Mouse (Mus musculus): ENCODE results near the gene Itga11.

The Itga11 gene

DNA sequence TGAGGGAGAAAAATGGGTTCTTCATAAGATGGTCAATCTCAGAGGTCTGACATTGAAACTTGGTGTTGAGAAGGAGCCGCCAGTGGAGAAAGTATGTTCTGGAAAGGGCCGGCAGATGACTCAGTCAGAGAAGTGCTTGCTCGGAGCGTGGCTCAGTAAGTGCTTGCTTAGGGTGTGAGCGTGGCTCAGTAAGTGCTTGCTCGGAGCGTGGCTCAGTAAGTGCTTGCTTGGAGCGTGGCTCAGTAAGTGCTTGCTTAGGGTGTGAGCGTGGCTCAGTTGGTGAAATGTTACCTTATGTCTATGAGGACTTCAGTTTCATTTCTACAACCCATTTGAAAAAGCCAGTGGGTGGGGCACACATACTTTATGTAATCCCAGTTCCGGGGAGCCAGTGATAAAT lies 12.1 kb downstream of the Itga11 start:
- DNase-seq = no peak

DNA sequence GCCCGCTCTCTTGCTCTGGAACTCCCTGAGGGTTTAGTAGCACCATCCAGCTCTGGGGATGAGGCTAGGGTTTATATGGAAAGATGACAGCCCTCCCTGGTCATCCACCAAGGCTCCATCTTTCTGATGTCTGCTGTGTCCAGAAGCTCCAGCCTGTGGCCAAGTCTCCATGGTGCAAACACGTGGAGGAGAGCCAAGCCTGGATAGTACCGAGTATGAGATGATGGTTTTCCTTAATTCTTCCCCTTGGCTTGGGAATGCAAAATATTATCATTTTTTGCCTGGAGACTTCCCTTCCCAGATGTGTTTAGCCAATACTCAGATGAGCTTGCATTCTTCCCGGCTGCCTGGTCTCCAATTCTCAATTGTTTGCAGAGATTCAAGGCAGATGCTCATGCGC lies 16.4 kb downstream of the Itga11 start:
- DNase-seq = no peak

DNA sequence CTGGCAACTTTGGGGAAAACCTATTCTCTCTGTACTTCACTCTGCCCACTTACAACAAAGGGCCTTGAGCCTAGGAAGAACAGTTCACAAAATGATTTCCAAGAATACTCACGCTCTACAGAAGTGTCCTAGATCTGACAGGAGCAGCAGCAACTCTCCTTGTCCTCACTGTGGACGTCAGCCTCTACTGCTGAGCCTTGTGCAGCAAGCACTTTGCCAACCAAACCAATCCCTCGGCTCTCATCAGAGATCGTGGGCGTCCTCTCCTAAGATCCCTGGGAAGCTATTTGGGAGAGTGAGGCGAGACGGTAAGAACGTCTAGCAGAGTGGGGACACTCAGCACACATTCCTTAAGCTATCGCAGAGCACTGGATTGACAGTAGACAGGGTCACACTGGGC lies 17.6 kb downstream of the Itga11 start:
- no peak for DNase-seq

DNA sequence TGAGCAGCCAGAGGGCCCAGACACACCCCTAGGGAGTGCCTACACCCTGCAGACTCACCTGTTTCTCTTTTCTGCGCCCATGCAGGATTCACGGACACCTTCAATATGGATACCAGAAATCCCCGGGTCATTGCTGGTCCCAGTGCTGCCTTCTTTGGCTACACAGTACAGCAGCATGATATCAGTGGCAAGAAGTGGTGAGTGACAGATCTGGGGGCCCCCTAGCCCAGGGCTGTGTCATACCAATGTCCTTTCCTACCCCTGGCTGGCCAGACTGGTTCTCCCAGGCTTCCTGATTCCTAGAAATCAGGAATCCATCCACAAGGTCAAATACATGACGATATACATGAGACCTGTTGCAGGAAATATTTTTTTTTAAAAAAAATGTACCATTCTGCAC lies 19.2 kb downstream of the Itga11 start:
- no peak for DNase-seq

DNA sequence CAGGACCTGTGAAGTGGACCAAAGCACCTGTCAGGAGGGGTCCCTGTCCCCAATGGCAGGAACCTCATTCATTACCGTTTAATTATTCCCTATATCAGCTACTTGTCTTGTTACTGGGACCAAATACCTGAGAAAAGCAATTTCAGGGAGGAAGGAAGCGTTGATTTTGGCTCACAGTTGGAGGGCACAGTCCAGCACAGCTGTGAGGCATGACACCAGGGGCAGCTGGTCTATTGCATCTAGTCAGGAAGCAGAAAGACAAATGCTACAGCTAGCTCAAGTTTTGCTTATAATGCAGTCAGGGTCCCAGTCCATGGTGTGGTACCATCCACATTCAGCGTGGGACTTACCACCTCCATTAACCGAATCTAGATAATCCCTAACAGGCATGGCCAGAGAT lies 29.6 kb downstream of the Itga11 start:
- DNase-seq = no peak

DNA sequence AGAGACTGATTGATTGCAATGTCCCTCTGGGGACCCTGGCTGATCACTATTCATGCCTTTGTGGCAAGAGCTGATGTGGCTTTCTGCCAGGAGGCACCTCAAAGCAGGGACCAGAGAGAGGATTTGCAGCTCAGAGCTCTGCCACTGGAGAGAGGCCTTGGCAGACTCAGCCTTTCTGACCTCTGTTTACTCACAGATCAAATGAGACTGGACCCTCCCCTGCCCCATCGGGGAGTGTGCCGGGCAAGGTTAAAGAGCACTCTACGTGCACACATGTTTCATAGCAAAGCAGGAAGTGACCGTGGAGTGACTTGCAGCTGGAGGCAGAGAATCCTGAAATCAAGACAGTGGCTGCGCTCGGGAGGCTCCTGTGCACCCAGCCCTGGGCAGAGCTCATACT lies 30.2 kb downstream of the Itga11 start:
- DNase-seq = no peak

DNA sequence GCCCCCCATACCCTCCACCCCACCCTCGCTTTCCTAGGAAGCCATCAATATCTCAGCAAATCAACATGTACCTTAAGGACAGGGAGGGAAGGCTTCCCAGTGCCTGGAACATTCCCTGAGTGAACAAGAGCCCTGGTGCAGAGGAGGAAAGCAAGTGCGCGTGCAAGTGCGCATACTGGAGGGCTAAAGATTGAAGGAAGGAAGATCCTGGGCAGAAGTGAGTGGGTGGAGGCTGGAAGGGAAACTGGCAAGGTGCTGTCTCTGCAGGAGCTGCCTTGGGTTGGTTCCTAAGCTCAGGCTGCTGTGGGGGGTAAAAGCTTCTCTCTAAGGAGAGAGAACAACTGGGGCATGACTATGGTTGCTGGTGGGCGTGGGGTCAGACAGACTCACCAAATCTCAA lies 32.4 kb downstream of the Itga11 start:
- no peak for DNase-seq

DNA sequence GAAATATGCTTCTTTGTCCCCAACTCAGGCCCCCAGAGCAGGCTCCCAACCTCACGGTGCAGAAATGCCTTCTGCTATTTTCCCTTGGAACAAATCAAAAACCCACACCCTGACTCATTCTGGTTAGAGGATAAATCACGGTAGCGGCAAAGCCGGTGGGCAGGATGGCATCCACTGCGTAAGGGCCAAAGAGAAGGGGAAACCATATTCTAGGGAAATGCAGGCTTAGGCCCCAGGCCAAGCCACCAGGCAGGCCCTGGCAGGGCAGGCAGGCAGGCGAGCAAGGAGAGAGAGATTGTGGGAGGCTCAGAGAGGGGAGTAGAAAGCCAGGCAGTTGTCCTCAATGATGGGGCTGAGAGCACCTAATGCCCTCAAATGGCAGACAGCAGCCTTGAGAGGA lies 34.7 kb downstream of the Itga11 start:
- DNase-seq = no peak

DNA sequence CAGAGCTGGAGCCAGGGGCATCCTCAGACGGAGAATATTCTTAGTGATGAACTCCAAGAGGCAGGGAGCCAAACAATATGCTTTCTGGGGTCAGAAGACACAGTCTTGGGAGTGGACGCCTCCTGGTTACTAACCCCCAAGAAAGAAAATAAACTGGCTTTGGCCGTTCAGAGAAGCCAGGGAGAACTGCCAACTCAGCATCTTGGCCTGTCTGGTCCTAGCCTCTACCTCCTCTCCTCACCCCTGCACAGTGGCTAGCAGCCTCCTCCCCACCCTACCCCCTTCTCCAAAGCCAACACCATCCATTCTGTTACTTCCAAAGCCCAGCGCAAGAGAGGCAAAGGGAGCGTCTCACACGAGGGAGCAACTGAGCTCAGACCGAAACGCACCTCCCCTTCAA lies 35.4 kb downstream of the Itga11 start:
- DNase-seq = no peak

DNA sequence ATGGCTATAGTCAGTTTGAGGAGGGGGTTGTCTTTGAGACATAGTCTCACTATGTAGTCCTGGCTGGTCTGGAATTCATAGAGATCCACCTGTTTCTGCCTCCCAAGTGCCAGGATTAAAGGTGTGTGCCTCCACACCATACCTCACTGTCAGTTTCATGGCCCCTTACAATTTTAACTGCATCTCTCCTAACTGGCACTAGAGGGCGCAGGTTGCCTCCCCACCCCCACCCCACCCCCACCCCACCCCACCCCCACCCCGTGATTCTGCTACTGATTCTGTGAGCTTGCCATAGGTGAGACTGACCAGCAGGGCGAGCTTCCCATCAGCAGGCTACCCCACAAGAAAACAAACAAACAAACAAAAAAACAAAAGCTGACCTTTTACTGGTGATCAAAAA lies 36.7 kb downstream of the Itga11 start:
- no peak for DNase-seq

DNA sequence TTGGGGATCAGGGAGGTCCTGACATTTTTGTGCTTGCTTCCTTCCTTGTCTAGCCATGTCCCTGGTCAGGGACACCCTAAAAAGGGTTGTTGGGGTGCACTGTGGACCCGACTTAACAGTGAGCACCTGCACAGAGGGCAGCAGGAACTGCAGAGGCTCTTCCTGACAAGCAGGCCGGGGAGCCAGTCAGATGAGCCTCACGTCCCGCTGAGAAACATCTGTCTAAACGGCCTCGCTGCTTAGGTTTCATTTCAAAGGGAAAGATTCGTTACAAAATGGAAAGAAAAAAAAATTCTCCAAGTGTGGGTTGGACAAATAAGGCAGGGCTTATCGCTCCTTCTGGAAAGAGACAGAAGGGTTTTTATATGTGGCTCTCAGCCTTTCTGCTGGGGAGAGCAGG lies 40.4 kb downstream of the Itga11 start:
- DNase-seq = no peak

DNA sequence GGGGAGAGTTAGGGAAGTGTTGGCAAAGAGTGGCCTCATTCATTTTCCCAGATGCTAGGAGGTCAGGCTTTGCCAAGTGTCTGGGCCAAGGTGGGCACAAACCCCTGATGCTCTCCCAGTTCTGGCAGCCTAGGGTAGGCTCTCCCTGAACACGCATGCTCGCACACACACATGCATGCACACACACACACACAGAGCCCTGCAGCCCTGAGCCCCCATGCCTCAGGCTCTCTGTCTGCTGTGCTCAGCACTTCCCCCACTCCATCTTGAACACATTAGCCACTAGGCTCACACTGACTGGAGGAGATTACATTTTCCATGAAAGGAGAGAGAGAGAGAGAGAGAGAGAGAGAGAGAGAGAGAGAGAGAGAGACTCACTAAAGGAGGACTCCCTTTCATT lies 44.2 kb downstream of the Itga11 start:
- no peak for DNase-seq

DNA sequence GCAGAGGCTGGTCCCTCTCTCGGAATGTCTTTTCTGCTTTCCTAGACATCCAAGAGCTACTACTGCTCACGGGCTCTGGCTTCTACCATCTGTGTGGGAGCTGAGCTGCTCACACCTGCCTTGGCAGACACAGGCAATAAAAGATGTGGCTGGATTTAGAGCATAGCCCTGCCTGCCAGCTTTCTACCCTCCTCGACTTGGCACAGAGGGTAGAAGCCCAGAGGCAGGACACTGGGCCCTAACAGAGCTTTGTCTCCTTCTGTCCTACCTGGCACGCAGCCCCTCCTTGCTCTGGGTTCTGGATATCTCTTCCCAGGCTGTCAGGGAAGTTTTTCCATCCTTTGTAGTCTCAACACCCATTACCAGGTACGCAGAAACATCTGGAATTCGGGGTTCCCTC lies 45.1 kb downstream of the Itga11 start:
- DNase-seq = peak; percentile 42

DNA sequence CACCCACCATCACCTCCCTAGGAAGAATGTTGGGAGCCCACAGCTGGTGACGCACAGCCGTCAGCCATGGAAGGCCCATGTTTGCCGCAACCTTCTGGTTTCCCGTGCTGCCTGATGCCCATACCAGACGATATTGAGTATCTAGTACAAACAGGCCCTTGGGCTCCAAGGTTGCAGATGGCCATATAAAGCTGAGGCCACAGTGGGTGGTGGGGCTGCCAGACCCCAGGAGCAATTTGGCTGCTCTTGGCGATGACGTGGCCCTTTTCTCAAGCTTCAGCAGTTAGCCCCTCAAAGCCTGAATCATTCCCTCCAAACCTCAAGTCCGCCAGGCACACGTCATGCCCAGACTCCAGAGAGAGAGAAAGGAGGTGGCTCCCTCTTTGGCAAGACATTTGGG lies 46.5 kb downstream of the Itga11 start:
- DNase-seq = no peak

DNA sequence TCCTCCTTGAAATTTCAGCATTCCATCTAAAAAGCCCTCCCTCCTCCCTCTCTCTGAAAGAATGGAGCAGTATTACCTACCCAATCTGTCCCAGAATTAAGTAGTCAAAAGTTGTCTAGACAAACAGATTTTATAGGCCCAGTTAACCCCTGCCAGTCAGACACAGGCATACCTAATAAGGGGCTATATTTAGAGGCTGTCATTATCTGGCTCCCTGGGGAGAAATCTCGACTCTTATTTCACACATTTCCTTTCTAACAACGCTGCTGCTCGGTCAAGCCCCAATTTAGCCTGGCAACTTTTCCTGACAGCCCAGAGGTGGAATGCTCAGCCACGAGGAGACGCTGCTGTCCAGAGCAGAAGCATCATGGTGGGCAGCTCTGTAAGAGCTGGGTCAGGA lies 47.6 kb downstream of the Itga11 start:
- DNase-seq = no peak

DNA sequence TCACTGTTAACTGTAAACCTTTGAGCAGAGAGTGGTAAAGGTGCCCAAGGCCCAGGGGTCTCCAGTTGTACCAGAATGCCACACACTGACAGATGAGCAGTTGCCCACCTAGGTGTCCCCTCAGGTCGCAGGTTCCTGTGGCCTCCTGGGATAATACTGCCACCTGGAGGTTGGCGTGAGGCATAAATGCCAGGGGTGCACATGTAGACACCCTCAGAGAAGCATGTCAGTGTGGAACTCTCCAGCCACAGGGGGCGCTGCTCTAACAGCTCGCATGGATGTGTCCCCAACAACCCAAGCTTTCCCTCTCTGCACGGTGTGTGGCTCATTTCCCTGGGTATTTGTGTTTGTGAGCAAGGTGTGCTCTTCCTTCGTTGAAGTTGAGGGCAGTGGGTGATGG lies 48.8 kb downstream of the Itga11 start:
- no peak for DNase-seq

DNA sequence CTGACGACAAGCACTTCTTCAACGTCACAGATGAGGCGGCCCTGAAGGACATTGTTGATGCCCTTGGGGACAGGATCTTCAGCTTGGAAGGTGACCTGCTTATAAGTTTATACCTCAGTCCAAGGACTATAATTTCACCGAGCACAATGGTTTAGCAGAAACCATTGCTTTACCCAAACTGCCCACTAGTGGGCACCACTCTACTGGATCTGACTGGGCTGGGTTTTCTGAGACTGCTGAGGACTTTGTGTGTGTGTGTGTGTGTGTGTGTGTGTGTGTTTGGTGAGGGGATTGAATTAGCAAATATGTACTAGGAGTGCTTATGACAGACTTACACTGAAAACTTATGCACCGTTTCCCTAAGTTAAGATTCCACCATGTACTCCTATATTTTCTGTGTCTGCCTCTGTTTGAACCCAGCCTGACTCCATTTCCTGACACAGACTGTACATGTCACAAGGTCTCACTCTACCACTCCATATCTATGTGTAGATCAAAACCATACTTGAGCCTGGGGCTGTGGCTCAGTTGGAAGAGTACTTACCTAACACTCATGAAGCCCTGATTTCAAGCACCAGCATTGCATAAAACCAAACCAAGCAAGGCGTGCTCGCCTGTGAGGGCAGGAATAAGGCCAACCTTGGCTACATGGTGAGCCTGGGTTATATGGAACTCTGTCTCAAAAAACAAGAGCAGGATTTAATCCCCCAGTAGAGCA lies 67.1 kb downstream of the Itga11 start:
- DNase-seq = no peak

DNA sequence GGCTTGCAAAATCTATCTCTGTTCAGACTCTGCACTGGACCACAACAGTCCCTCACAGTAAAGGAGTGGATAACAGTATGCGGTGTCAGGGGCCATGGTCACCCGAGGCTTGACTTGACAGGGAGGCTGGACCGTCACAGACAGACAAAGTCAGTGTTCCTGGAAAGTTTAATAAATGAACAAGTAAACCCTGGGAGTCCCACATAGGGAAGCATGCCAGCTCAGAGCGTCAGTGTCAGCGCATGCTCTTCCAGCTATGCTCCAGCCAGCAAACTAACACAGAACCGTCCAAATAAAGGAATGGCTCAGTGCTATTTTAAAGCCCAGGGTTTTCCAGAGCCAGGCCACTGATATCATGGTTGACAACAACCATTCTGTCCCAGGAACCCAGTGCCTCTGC lies 69.0 kb downstream of the Itga11 start:
- no peak for DNase-seq

DNA sequence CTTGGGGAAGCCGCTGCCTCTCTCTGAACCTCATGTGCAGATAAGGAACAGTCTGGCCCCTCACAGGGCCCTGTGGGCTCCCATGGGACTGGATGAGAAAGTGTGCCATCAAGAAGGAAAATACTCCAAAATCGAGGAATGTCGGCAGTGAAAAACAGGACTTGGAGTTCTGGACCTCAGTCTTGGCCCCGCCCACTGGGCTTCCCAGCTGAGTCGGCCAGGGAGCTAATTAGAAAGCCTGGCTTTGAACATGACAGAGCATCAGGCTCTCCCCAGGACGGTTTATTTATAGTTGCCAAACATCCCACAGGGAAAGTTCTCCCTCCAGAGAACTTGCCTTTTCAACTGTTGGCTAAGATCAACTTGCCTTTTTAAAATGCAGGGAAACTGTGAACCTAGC lies 72.0 kb downstream of the Itga11 start:
- no peak for DNase-seq

DNA sequence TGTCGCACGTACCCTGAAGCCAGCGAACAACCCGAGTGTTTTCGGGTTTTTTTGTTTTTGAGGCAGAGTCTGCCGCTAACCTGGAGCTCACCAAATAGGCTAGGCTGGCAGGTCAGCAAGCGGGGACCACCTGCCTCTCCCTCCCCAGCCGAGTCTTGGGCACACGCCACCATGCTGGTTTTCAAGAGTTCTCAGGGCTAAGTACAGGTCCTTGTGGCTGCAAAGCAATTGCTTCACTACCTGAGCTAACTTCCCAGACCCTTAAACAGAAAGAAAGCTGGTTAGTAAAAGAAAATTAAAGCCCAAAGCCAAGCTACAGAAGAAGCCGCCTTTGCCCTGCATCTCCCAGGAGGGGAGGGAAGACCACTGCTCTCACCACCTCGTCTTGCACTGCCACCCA lies 72.8 kb downstream of the Itga11 start:
- no peak for DNase-seq

DNA sequence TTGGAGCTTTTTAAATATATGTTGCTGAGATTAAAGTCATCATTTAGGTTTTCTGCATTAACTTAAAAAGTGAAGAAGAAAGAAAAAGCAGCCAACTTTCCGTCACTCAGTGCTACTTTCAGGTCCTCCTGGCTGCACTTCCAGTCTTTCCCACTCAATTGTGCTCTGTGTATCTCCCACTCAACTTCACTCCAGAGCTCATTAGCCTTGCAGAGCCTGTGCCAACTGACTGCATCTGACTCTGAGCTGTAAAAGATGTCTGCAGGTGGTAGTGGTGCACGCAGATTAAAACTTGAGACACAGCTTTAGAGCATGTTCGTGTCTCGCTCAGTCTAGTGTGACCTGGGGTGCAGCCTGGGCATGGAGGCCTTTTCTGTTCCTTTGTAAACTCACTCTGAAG lies 80.7 kb downstream of the Itga11 start:
- peak; percentile 86 for DNase-seq

DNA sequence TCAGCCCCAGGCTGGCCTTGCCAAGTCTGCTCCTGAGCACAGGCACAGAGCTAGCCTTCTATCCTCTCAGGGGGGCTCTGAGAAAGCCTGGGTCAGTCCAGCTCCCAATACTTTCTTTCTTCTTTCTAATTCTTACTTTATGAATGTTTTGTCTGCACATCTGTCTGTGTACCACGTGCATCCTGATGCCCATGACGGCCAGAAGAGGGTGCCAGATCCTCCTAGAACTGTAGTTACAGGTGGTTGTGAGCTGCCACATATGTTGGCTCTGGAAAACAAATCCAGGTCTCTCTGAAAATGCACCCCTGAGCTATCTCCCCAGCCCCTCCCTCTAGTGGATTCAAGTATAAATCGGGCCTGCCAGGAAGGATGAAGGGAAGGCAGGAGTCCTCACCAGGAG lies 82.0 kb downstream of the Itga11 start:
- no peak for DNase-seq

DNA sequence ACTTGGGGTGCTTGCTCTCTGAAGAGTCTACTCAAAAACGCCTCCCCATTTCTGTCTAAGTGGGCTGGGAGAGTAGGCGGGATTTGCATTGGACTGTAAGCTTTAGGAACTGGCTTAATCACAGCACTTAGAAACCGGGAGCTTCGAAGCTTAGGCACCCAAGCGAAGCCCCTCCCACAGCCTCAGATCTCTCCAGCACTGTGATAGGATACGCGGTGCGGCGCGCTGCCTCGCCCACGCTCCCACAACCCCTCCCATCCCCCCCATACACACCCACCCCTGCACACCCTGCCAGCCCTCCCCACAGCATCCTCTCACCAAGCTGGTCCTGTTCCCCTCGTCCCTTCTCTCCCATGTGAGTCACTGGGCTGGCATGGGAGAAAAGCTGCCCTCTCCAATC lies 85.9 kb downstream of the Itga11 start:
- peak; percentile 83 for DNase-seq

DNA sequence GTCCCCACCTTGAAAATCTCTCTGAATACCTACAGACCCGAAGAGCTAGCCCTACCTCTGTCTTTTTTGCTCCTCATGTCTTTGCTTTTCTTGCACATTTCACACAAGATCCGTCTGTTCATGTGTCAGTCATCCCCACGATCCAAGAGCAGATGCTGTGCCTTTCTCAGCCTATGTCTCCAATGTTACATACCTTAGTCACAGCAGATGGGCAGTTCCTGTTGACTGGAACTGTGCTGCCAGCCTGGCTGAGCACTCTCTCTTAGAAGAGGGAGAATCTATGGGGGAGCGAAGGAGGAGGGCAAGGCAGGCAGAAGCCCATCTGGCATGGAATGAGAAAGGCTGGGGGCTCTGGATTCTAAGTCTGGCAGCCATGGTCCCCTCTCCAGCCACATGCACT lies 87.7 kb downstream of the Itga11 start:
- peak; percentile 84 for DNase-seq

DNA sequence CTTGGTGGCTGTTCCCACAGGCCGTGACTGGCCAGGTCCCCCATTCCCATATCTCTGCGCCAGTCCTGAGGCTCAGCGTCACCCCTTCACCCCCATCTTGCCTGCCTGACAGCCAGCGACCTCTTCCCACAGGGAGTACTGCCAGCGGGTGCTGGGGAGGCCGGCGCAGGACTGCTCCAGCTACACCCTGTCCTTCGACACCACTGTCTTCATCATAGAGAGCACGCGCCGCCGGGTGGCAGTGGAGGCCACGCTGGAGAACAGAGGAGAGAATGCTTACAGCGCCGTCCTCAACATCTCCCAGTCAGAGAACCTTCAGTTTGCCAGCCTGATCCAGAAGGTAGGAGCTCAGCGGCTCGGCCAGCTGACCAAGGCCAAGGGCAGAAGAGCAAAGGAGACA lies 89.8 kb downstream of the Itga11 start:
- DNase-seq = no peak

DNA sequence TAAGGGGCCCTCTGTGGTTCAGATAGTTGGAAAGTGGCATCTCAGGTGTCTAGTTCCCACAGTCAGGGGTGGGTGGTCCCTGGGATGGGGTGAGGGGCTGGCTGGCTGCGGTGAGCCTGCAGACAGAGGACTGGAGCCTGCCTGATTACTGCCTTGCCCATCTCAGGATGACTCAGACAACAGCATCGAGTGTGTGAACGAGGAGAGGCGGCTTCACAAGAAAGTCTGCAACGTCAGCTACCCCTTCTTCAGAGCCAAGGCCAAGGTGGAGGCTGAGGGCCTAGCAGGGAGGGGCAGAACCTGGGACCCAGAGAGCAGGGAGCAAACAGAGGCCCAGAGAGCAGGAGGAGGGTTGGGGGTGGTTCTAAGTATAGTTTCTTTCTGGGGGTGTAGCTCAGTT lies 90.7 kb downstream of the Itga11 start:
- DNase-seq = no peak
